Mouse (Mus musculus) induced T-regulatory cell, adult 2 months (primary cell): ENCODE results near the gene Arhgef19.

Source experiments
- DNase-seq: peaks from one replicate; pipeline ENCODE4 v3.0.0-alpha.2; 2012; ENCODE audit warnings: low read depth

Arhgef19 gene

GRCm38 (mm10) chr4:141236856-141237255 lies 2.4 kb upstream of the Arhgef19 start:
- DNase-seq = no peak

GRCm38 (mm10) chr4:141238492-141239387 lies 559 bp upstream of the Arhgef19 start:
- no peak for DNase-seq

GRCm38 (mm10) chr4:141240617-141241016 lies 1.3 kb downstream of the Arhgef19 start:
- peak; percentile 53 for DNase-seq

GRCm38 (mm10) chr4:141241861-141242260 lies 2.6 kb downstream of the Arhgef19 start:
- DNase-seq = no peak

GRCm38 (mm10) chr4:141242651-141243241 lies 3.4 kb downstream of the Arhgef19 start:
- no peak for DNase-seq

GRCm38 (mm10) chr4:141243636-141244035 lies 4.3 kb downstream of the Arhgef19 start:
- DNase-seq = no peak

- DNase-seq = no peak
Measured at GRCm38 (mm10) chr4:141244401-141244800, 5.1 kb downstream of the Arhgef19 start.

- no peak for DNase-seq
Measured at GRCm38 (mm10) chr4:141244931-141245425, 5.7 kb downstream of the Arhgef19 start.

- no peak for DNase-seq
Measured at GRCm38 (mm10) chr4:141246089-141246997, 7.0 kb downstream of the Arhgef19 start.

- no peak for DNase-seq
Measured at GRCm38 (mm10) chr4:141246998-141247350, 7.7 kb downstream of the Arhgef19 start.

GRCm38 (mm10) chr4:141247776-141248613 lies 8.7 kb downstream of the Arhgef19 start:
- peak; percentile 56 for DNase-seq

- DNase-seq = no peak
Measured at GRCm38 (mm10) chr4:141248614-141248978, 9.3 kb downstream of the Arhgef19 start.

- no peak for DNase-seq
Measured at GRCm38 (mm10) chr4:141249383-141249782, 10.1 kb downstream of the Arhgef19 start.

GRCm38 (mm10) chr4:141251071-141251470 lies 11.8 kb downstream of the Arhgef19 start:
- no peak for DNase-seq

GRCm38 (mm10) chr4:141252641-141253040 lies 13.3 kb downstream of the Arhgef19 start:
- peak; percentile 49 for DNase-seq

- no peak for DNase-seq
Measured at GRCm38 (mm10) chr4:141254234-141254633, 14.9 kb downstream of the Arhgef19 start.

GRCm38 (mm10) chr4:141257440-141257839 lies 18.1 kb downstream of the Arhgef19 start:
- DNase-seq = peak; percentile 63

- no peak for DNase-seq
Measured at GRCm38 (mm10) chr4:141259413-141259812, 20.1 kb downstream of the Arhgef19 start.

- no peak for DNase-seq
Measured at GRCm38 (mm10) chr4:141260007-141260723, 20.9 kb downstream of the Arhgef19 start.

GRCm38 (mm10) chr4:141262906-141263637 lies 23.8 kb downstream of the Arhgef19 start:
- no peak for DNase-seq
